Mouse (Mus musculus): ENCODE results near the gene Prdm16. TPM values are rescaled to one million over a fixed set of nuclear protein-coding genes. Genes with fewer than 3 reads are reported as not detected.

Prdm16 gene
- polyA plus RNA-seq, 1 experiment from 2014 or later: 19.4 TPM

DNA sequence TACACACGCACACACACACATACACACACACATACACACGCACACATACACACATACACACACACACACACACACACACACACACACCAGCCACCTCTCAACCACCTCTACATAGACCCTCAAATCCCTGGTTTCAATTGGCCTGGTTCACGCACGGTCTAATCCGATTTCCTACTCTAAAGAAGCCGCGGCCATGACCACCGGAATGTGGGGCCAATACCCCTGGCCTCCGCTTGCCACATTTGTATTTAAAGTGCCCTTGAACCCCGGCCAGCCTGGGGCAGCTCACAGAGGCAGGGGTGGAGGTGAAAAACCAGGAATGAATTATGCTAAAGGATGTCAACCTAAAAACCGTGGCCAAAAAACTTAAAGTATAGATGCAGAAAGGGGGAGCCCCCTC is 45.8 kb downstream of the Prdm16 start:
- Histone ChIP-seq H3K4me3 (ENCODE audit: low read depth, low read length) (no peak overlapping the region), H3K4me2 (no peak overlapping the region), H3K9me3 (ENCODE audit: low read depth, low read length) (no peaks in the 10 kb centered on the region), H3K27ac (ENCODE audit: low read depth) (no peak overlapping the region), H3K36me3 (ENCODE audit: insufficient read depth) (no peaks in the 10 kb centered on the region), H3K27me3 (ENCODE audit: insufficient read depth, low read length) (no peaks in the 10 kb centered on the region; the same call in 1 of the 2 replicates), H3K9ac (no peak overlapping the region), H3K4me1 (ENCODE audit: insufficient read depth) (peaks cover 22% of the 10 kb centered on the region)
- no peak for TF ChIP-seq CTCF (IDR thresholded peaks at IDR 0.05; ENCODE audit: low read depth)
- ATAC-seq (ENCODE audit: insufficient read depth) (no peak), DNase-seq (no peak)
- 77% methylated on average over 10 of the region's 11 CpGs for WGBS

DNA sequence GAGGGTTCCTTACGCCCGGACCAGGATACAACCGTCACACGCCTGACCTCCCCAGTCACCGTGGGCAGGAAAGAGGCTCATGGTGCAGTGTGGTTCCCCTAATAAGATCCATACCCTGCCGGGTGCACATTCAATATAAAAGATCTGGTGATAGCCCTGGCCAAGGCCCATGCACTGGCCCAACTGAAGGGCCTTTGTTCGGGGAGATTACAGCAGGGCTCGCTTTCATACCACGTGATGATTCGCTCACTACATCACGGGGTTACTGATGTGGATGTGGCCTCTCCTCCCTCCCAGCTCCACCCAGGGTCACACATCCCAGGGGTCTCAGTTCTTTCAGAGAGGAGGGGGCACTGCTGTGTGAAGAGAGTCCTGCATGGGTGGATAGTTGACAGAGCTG is 50.3 kb downstream of the Prdm16 start:
- H3K4me3 ChIP-seq (ENCODE audit: low read depth, low read length): no peak overlapping the region
- peaks cover 38% of the 10 kb centered on the region for H3K4me1 ChIP-seq (ENCODE audit: insufficient read depth)
- peak overlapping the region; percentile 91 for H3K27ac ChIP-seq (ENCODE audit: low read depth)
- no peak for TF ChIP-seq CTCF (IDR thresholded peaks at IDR 0.05; ENCODE audit: low read depth)
- H3K9me3 ChIP-seq (ENCODE audit: low read depth, low read length): no peaks in the 10 kb centered on the region
- DNase-seq: no peak
- WGBS: 65% methylated on average over 11 of the region's 11 CpGs
- ATAC-seq (ENCODE audit: insufficient read depth): no peak
- H3K9ac ChIP-seq: no peak overlapping the region
- no peaks in the 10 kb centered on the region for H3K27me3 ChIP-seq (ENCODE audit: insufficient read depth, low read length)
- H3K4me2 ChIP-seq: 0 out of 2 replicates have a peak overlapping the region, but pooled peaks have one; percentile 3
- H3K36me3 ChIP-seq (ENCODE audit: insufficient read depth): no peaks in the 10 kb centered on the region

DNA sequence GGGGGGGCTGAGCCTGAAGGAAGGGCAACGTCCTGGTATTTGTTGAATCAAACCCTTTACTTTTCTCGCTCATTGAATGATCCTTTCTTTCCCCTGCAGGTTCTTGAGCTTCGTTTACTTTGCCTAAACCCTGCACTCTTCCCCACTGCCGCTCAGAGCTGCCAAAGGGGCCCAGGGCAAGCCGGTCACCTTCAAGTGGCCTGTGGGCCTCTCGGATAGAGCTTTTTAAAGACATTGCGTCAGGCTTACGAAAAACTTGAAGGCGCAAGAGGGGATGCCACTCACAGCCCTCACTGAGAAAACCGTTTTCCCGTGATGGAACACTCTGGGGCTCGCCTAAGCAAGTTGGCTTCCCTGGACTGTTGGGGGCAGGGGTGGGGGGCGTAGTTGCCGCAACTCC is 50.9 kb downstream of the Prdm16 start:
- no peak overlapping the region for H3K4me3 ChIP-seq (ENCODE audit: low read depth, low read length)
- peak; percentile 74 for DNase-seq
- TF ChIP-seq CTCF (IDR thresholded peaks at IDR 0.05; ENCODE audit: low read depth): no peak
- WGBS: 53% methylated on average over 14 of the region's 14 CpGs
- no peak overlapping the region for H3K4me2 ChIP-seq
- H3K4me1 ChIP-seq (ENCODE audit: insufficient read depth): peaks cover 38% of the 10 kb centered on the region
- H3K27me3 ChIP-seq (ENCODE audit: insufficient read depth, low read length): no peaks in the 10 kb centered on the region
- peak overlapping the region; percentile 91 for H3K27ac ChIP-seq (ENCODE audit: low read depth)
- no peaks in the 10 kb centered on the region for H3K9me3 ChIP-seq (ENCODE audit: low read depth, low read length)
- no peak overlapping the region for H3K9ac ChIP-seq
- peak; percentile 70 for ATAC-seq (ENCODE audit: insufficient read depth)
- H3K36me3 ChIP-seq (ENCODE audit: insufficient read depth): no peaks in the 10 kb centered on the region

DNA sequence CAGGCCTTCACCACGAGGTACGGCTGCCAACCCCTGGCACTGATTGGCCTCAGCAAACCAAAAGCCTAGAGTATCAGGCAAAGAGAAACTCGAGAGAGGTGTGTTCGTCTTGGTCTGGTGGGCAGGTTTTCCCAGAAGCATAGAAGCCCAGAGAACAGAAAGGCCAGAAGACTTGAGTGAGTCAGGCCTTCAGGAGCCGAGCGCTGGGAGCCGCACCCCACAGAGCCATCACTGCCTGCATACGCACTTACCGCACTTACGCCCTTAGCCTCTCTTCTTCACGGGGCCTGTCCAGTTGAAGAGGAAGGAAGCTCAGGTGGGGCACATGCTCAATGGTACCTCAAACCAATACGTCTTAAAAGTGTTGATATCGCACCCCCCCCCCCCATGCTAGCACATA is 53.0 kb downstream of the Prdm16 start:
- DNase-seq: no peak
- TF ChIP-seq CTCF (IDR thresholded peaks at IDR 0.05; ENCODE audit: low read depth): no peak
- Histone ChIP-seq H3K4me1 (ENCODE audit: insufficient read depth) (peaks cover 38% of the 10 kb centered on the region), H3K9me3 (ENCODE audit: low read depth, low read length) (no peaks in the 10 kb centered on the region), H3K27ac (ENCODE audit: low read depth) (no peak overlapping the region), H3K4me3 (ENCODE audit: low read depth, low read length) (no peak overlapping the region), H3K27me3 (ENCODE audit: insufficient read depth, low read length) (no peaks in the 10 kb centered on the region), H3K4me2 (no peak overlapping the region), H3K9ac (no peak overlapping the region), H3K36me3 (ENCODE audit: insufficient read depth) (no peaks in the 10 kb centered on the region)
- WGBS: 84% methylated on average over 13 of the region's 13 CpGs
- ATAC-seq (ENCODE audit: insufficient read depth): no peak

DNA sequence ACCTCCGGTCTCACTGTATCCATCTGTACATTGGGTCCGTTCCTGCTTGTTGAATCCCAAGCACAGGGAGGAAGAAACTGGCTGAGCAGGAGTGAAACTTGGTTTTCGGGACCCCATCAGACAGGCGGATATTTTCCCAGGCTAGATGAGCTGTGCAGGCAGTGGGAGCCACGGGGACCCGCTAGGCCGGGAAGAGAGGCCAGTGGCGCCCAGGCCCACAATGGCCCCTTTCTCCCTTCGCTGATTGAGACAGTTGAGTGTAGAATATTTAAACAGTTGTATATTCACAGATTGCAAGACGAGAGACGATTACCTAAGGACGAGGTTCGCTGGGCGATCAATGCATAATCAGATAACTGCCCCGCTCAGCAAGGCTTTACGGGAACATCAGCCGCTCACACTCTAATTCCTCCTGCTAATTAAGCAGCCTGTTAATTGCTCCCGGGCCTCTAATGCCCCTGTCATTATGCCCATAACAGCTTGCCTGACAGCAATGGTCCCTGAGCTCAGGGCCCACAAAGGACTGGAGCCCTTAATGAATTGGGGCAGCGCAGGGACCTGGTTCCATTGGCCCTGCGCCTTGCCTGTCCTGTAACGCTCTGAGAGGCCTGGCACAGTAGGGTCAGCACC is 54.0 kb downstream of the Prdm16 start:
- H3K4me3 ChIP-seq (ENCODE audit: low read depth, low read length): no peak overlapping the region
- H3K4me2 ChIP-seq: no peak overlapping the region
- no peaks in the 10 kb centered on the region for H3K27me3 ChIP-seq (ENCODE audit: insufficient read depth, low read length)
- ATAC-seq (ENCODE audit: insufficient read depth) (no peak), DNase-seq (no peak)
- H3K36me3 ChIP-seq (ENCODE audit: insufficient read depth): no peaks in the 10 kb centered on the region
- no peak for TF ChIP-seq CTCF (IDR thresholded peaks at IDR 0.05; ENCODE audit: low read depth)
- no peak overlapping the region for H3K27ac ChIP-seq (ENCODE audit: low read depth)
- H3K4me1 ChIP-seq (ENCODE audit: insufficient read depth): peaks cover 35% of the 10 kb centered on the region
- WGBS: 84% methylated on average over 21 of the region's 21 CpGs
- no peaks in the 10 kb centered on the region for H3K9me3 ChIP-seq (ENCODE audit: low read depth, low read length)
- H3K9ac ChIP-seq: no peak overlapping the region

DNA sequence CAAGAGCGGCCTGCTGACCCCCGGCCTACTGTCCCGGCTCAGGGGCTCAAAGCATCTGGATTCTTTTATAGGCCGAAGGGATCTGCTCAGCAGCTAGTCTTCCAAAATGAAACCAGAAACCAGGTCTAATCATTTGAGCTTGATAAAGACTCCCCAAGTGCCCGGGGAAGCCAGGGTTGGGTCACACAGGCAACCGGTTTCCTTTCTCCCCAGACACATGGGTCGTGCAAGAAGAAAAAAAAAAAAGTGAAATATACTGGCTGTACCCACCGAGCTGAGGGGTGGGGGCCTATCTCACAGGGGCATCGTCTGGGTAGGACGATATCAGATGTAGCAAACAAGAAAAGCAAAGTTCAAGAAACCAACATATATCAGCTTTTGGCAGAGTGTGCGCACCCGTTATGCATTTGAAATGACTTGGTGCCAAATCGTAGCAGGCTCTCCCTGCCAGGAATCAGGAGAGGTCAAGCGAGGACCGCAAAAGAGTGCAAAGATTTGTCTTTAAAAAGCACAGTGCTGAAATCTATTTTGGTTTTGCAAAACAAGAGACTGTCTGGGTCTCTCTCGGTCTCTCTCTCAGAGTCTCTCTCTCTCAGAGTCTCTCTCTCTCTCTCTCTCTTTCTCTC is 55.3 kb downstream of the Prdm16 start:
- Histone ChIP-seq H3K9ac (no peak overlapping the region), H3K4me1 (ENCODE audit: insufficient read depth) (peaks cover 22% of the 10 kb centered on the region), H3K9me3 (ENCODE audit: low read depth, low read length) (no peaks in the 10 kb centered on the region), H3K4me2 (no peak overlapping the region), H3K4me3 (ENCODE audit: low read depth, low read length) (no peak overlapping the region), H3K27me3 (ENCODE audit: insufficient read depth, low read length) (no peaks in the 10 kb centered on the region), H3K36me3 (ENCODE audit: insufficient read depth) (no peaks in the 10 kb centered on the region), H3K27ac (ENCODE audit: low read depth) (no peak overlapping the region)
- DNase-seq (peak; percentile 34), ATAC-seq (ENCODE audit: insufficient read depth) (no peak)
- TF ChIP-seq CTCF (IDR thresholded peaks at IDR 0.05; ENCODE audit: low read depth): no peak
- 58% methylated on average over 16 of the region's 16 CpGs for WGBS

DNA sequence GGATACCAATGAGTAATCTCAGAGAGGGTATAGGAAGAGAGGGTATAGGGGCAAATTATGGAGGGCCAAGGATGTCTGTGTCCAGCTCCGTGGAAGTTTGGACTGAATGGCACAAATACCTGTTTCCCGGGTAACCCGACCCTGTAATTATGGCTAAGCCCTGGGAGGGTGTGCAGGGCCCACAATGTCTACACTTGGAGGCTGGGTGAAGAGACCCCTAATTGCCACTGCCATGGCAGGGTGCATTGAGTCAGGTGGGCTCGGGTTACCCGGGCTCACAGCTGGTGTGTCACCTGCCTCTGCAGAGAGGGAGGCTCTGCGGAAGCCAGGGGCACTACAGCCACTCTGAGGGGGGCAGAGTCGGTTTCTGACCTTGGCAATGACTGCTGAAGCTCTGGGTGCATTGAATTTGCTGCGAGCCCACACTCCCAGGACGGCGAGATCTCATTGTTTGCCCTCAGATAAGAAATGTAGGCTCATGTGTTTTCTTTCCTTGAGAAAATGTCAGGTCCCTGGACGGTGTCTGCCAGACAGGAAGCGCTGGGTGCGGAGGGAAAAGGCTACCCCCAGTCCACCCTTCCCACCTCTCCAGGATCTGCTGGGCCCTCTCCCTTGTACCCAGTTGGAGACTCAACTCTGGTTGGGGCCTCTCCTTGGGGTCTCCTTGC is 62.3 kb downstream of the Prdm16 start:
- H3K27ac ChIP-seq (ENCODE audit: low read depth): peak overlapping the region; percentile 51
- ATAC-seq (ENCODE audit: insufficient read depth): no peak
- peaks cover 6% of the 10 kb centered on the region; the same call in 1 of the 2 replicates for H3K4me1 ChIP-seq (ENCODE audit: insufficient read depth)
- no peak overlapping the region for H3K9ac ChIP-seq
- no peak for TF ChIP-seq CTCF (IDR thresholded peaks at IDR 0.05; ENCODE audit: low read depth)
- H3K27me3 ChIP-seq (ENCODE audit: insufficient read depth, low read length): no peaks in the 10 kb centered on the region
- H3K9me3 ChIP-seq (ENCODE audit: low read depth, low read length): no peaks in the 10 kb centered on the region
- H3K4me2 ChIP-seq: no peak overlapping the region
- 49% methylated on average over 13 of the region's 13 CpGs for WGBS
- H3K4me3 ChIP-seq (ENCODE audit: low read depth, low read length): no peak overlapping the region
- no peaks in the 10 kb centered on the region for H3K36me3 ChIP-seq (ENCODE audit: insufficient read depth)
- DNase-seq: peak; percentile 27
